ENCODE assay signal across 8 mouse cellular contexts in the genomic region with DNA sequence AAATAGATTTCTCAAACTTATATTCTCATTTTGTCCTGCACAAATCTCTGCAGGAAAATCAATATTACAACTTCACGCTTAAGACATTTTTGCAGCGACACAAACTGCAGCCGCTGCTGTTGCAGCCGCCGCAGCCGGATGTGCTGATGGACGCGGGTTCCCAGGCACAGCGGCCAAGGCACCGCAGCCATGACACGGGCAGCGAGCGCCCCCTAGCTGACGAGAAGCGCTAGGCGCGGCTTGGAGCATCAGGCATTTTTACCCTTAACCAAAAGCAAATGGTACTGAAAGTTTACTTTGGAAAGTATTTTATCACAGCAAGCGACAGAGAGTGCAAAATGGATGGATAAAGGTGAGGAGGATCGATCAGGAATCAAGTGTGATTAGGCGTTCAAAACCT. TPM values are rescaled to one million over a fixed set of nuclear protein-coding genes. Genes with fewer than 3 reads are reported as not detected.
DNase-seq lines count a peak whose midpoint lies in the region; ATAC-seq and TF ChIP-seq lines count a peak whose summit lies in the region.

No protein-coding gene starts in this region.

- DNase-seq in ES-E14 (ENCODE audit: low read depth, low spot score): no peak
- peak; percentile 61 to 82 for DNase-seq in cerebellum, adult 18-20 months
- DNase-seq in forebrain, postnatal 0 days: peak; percentile 94
- peak; percentile 91 for DNase-seq in layer of hippocampus, postnatal 10 days (ENCODE audit: low spot score in 2 of 2)
- peak; percentile 65 for DNase-seq in lung, postnatal 25 days (ENCODE audit: low spot score)
- peak; percentile 85 for DNase-seq in right cerebral cortex, adult 18-20 months
- peak; percentile 97 for DNase-seq in thymus, postnatal 4 days

- no peak overlapping the region for H3K4me3 ChIP-seq in ES-E14 (ENCODE audit: insufficient read depth in 1 of 2, low read depth in 1 of 2, low read length in 2 of 2, poor library complexity in 1 of 2, severe bottlenecking in 1 of 2)
- H3K4me3 ChIP-seq in forebrain, postnatal 0 days (ENCODE audit: low read depth, low read length): peak overlapping the region; percentile 75
- peak overlapping the region; percentile 93 for H3K4me3 ChIP-seq in hindbrain, embryonic 13.5 days

- H3K9me3 ChIP-seq in ES-E14 (ENCODE audit: control insufficient read depth, insufficient read depth, low read depth, low read length): no peaks in the 10 kb centered on the region
- no peaks in the 10 kb centered on the region for H3K9me3 ChIP-seq in forebrain, postnatal 0 days (ENCODE audit: low read length)
- no peaks in the 10 kb centered on the region for H3K9me3 ChIP-seq in hindbrain, embryonic 13.5 days

- in situ Hi-C loops in ES-E14 (cut with MboI; ENCODE audit: low sequenced_read_pairs in 2 of 2, unreplicated experiment in 2 of 2): loop anchor here in 1 of 2 experiments (10.0 kb wide), 1 partner anchor 1034 kb away; no protein-coding TSS in a partner anchor

- no peak overlapping the region for H3K9ac ChIP-seq in ES-E14 (ENCODE audit: insufficient read depth, low read depth, low read length, poor library complexity, severe bottlenecking)
- peak overlapping the region; percentile 92 for H3K9ac ChIP-seq in forebrain, postnatal 0 days
- peak overlapping the region; percentile 68 for H3K9ac ChIP-seq in hindbrain, embryonic 13.5 days

- TF ChIP-seq CTCF in forebrain, postnatal 0 days (IDR thresholded peaks at IDR 0.05; ENCODE audit: low read depth): peak; percentile 99

- H3K27me3 ChIP-seq in forebrain, postnatal 0 days (ENCODE audit: insufficient read depth, low read length): no peaks in the 10 kb centered on the region
- 0 out of 2 replicates have a peak, but pooled peaks cover 2% of the 10 kb centered on the region for H3K27me3 ChIP-seq in hindbrain, embryonic 13.5 days

- H3K4me2 ChIP-seq in forebrain, postnatal 0 days (ENCODE audit: low read depth): peak overlapping the region; percentile 88
- H3K4me2 ChIP-seq in hindbrain, embryonic 13.5 days: peak overlapping the region; percentile 79

- H3K27ac ChIP-seq in ES-E14 (ENCODE audit: insufficient read depth, low read depth, low read length, poor library complexity, severe bottlenecking): no peak overlapping the region
- peak overlapping the region; percentile 97 for H3K27ac ChIP-seq in forebrain, postnatal 0 days (ENCODE audit: low read depth, low read length)
- 0 out of 2 replicates have a peak overlapping the region, but pooled peaks have one; percentile 73 for H3K27ac ChIP-seq in hindbrain, embryonic 13.5 days

- peak; percentile 42; the same call in 1 of the 2 replicates for ATAC-seq in forebrain, postnatal 0 days
- ATAC-seq in hindbrain, embryonic 13.5 days (ENCODE audit: low FRiP score): 0 out of 2 replicates have a peak, but pooled peaks have one; percentile 52

- under 1% methylated on average over 20 of the region's 20 CpGs for WGBS in forebrain, postnatal 0 days
- WGBS in hindbrain, embryonic 13.5 days: under 1% methylated on average over 20 of the region's 20 CpGs

- no peaks in the 10 kb centered on the region for H3K4me1 ChIP-seq in ES-E14 (ENCODE audit: control insufficient read depth in 2 of 2, insufficient read depth in 2 of 2, low read length in 2 of 2, poor library complexity in 1 of 2)
- H3K4me1 ChIP-seq in forebrain, postnatal 0 days (ENCODE audit: insufficient read depth): peaks cover 3% of the 10 kb centered on the region; the same call in 1 of the 2 replicates
- H3K4me1 ChIP-seq in hindbrain, embryonic 13.5 days (replicated peaks): peaks cover 69% of the 10 kb centered on the region

- H3K36me3 ChIP-seq in ES-E14 (ENCODE audit: control insufficient read depth, insufficient read depth, low read length, poor library complexity, severe bottlenecking): no peaks in the 10 kb centered on the region
- H3K36me3 ChIP-seq in forebrain, postnatal 0 days (ENCODE audit: insufficient read depth): no peaks in the 10 kb centered on the region
- H3K36me3 ChIP-seq in hindbrain, embryonic 13.5 days: no peaks in the 10 kb centered on the region

TF ChIP-seq in ES-E14, 5 proteins besides CTCF, POLR2A, EP300 and RAD21:
- peak; percentile 95 for TF ChIP-seq ZC3H11A (IDR thresholded peaks at IDR 0.05; ENCODE audit: borderline replicate concordance, low read depth, low read length)
- TF ChIP-seq MAFK (IDR thresholded peaks at IDR 0.05; ENCODE audit: insufficient read depth, low read depth, low read length): no peak
- TF ChIP-seq CHD2 (IDR thresholded peaks at IDR 0.05; ENCODE audit: low read depth, low read length): no peak
- no peak for TF ChIP-seq HCFC1 (IDR thresholded peaks at IDR 0.05; ENCODE audit: borderline replicate concordance, insufficient read depth, low read length)
- TF ChIP-seq ZNF384 (IDR thresholded peaks at IDR 0.05; ENCODE audit: low read depth, low read length): no peak

RNA-seq across cellular contexts. Expression of a gene that starts 4.7 kb away (rescaled TPM):
- 0.85 and 1.2 TPM in 2 replicates for total RNA-seq in ES-E14 (2012; rRNA removed)
- total RNA-seq in forebrain, postnatal 0 days (2014; rRNA removed): 103 and 122 TPM in 2 replicates
- 45.4 and 70.1 TPM in 2 replicates for polyA plus RNA-seq in forebrain, postnatal 0 days (2015; fragmentation: Nextera tagmentation; extraction: Ambion mirVana)
- polyA plus RNA-seq in hindbrain, embryonic 13.5 days (2015; fragmentation: Nextera tagmentation; extraction: Ambion mirVana): 27.0 and 31.0 TPM in 2 replicates
- 100 to 1,000 TPM; 118 to 127 TPM for total RNA-seq in layer of hippocampus, postnatal 10 days (2021)

Comparison
In these comparisons a context has a peak if more than half of its experiments do, and no peak if none do; other contexts are left out.
1. H3K4me3 ChIP-seq: peak in forebrain, postnatal 0 days (single experiment) and hindbrain, embryonic 13.5 days (single experiment); none in ES-E14 (0 of 2).
2. RNA of a gene that starts 4.7 kb away (total RNA-seq): 118 to 127 TPM in layer of hippocampus, postnatal 10 days and 103 to 122 TPM in forebrain, postnatal 0 days; 0.85 to 1.2 TPM in ES-E14; every median in the first group is over 10 times any median in the second.